Mouse (Mus musculus) limb, embryonic 11.5 days (tissue): ENCODE data around the gene Actl6b. TPM values are rescaled to one million over a fixed set of nuclear protein-coding genes. Genes with fewer than 3 reads are reported as not detected.

Source experiments
- ATAC-seq: fragments of 200-750 bp; cut with Nextera tagmentation; 2 replicates; pipeline ENCODE4 v1.8.0; 2017; ENCODE audit warnings: low read depth; ENCODE audit not compliant: insufficient number of reproducible peaks, low FRiP score, low TSS enrichment
- DNase-seq: peaks from one replicate; pipeline ENCODE4 v3.0.0-alpha.2; 2015; ENCODE audit warnings: low spot score
- H3K27ac ChIP-seq: fragments of 300-500 bp; sonication (generic); replicated peaks from 2 replicates; pipeline ENCODE4 v1.5.1; 2014; ENCODE audit warnings: low read depth, mild to moderate bottlenecking, low read length
- H3K27me3 ChIP-seq: fragments of 300-500 bp; sonication (generic); 2 replicates; pipeline ENCODE4 v1.6.1; 2014; ENCODE audit warnings: mild to moderate bottlenecking, low read length, mixed read lengths; ENCODE audit not compliant: control insufficient read depth, insufficient read depth
- H3K36me3 ChIP-seq: fragments of 300-500 bp; sonication (generic); 2 replicates; pipeline ENCODE4 v1.6.1; 2014; ENCODE audit warnings: mild to moderate bottlenecking, low read length, moderate library complexity, mixed read lengths; ENCODE audit not compliant: control insufficient read depth, insufficient read depth
- H3K4me1 ChIP-seq: fragments of 300-500 bp; sonication (generic); 2 replicates; pipeline ENCODE4 v1.6.1; 2014; ENCODE audit warnings: low read length, mixed read lengths; ENCODE audit not compliant: control insufficient read depth, insufficient read depth
- H3K4me2 ChIP-seq: fragments of 300-500 bp; sonication (generic); 2 replicates; pipeline ENCODE4 v1.6.1; 2014; ENCODE audit warnings: low read depth, mild to moderate bottlenecking, moderate library complexity; ENCODE audit not compliant: severe bottlenecking
- H3K4me3 ChIP-seq: fragments of 300-500 bp; sonication (generic); 2 replicates; pipeline ENCODE4 v1.5.1; 2014; ENCODE audit warnings: low read depth, low read length
- H3K9ac ChIP-seq: fragments of 300-500 bp; sonication (generic); 2 replicates; pipeline ENCODE4 v1.6.1; 2014; ENCODE audit warnings: mild to moderate bottlenecking, low read length
- H3K9me3 ChIP-seq: fragments of 300-500 bp; sonication (generic); 2 replicates; pipeline ENCODE4 v1.6.1; 2016; ENCODE audit warnings: low read length; ENCODE audit not compliant: control insufficient read depth
- WGBS: fragments of 180-500 bp; shearing (Covaris S2); extraction: QIAGEN DNeasy Blood & Tissue Kit; methylation state at CpG from one replicate; pipeline ENCODE4 v1.1.7; 2014; 5-methylcytosine and 5-hydroxymethylcytosine counted together
- polyA plus RNA-seq: library from polyadenylated mRNA; unstranded; fragments of >200 nt; fragmentation: Nextera tagmentation; extraction: Ambion mirVana; gene quantifications from 2 replicates; pipeline ENCODE4 v1.2.1, GENCODE M21; 2014

Actl6b gene
- polyA plus RNA-seq, 1 experiment from 2014 or later: not detected

DNA sequence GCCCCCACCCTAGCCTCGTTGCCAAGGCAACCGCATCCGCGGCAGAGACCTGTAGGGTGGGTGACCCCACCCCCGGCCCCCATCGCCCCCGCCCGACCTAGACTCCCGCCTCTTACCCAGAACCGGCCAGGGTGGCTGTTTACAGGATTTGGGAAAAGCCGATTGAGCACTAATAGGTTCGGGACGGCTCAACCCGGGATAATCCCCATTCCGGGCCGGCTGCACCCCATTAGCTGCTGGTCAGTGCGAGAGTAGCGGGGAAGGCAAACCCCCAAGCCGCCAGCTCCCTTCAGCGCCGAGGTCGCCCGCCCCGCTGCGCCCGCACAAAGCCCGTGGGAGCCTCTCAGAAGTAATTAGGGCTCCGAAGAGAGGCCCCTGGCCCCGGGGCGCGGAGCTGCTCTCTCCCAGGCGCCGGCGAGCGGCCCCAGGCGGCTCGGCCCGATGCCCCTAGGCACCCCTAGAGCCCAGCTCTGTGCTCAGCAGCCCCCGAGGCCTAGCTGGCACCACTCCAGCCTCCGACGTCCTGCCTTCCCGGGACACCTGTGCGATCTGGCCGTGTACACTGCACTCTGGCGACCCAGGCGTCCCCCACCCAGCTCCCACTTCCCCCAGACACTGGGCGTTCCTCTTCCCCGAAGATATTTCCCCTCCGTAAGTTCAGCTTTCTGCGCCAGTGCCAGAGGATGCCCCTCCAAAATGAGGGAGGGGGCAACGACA is 21.7 kb upstream of the Actl6b start:
- peaks cover 11% of the 10 kb centered on the region for H3K4me1 ChIP-seq
- H3K27ac ChIP-seq: peak overlapping the region; percentile 83
- peak overlapping the region; percentile 84 for H3K9ac ChIP-seq
- DNase-seq (peak; percentile 82), ATAC-seq (no peak; the same call in 1 of the 2 replicates)
- peak overlapping the region; percentile 81 for H3K4me3 ChIP-seq
- under 1% methylated on average over 45 of the region's 51 CpGs for WGBS
- H3K9me3 ChIP-seq: no peaks in the 10 kb centered on the region
- peaks cover 17% of the 10 kb centered on the region; the same call in 1 of the 2 replicates for H3K36me3 ChIP-seq
- no peaks in the 10 kb centered on the region for H3K27me3 ChIP-seq
- H3K4me2 ChIP-seq: peak overlapping the region; percentile 95

DNA sequence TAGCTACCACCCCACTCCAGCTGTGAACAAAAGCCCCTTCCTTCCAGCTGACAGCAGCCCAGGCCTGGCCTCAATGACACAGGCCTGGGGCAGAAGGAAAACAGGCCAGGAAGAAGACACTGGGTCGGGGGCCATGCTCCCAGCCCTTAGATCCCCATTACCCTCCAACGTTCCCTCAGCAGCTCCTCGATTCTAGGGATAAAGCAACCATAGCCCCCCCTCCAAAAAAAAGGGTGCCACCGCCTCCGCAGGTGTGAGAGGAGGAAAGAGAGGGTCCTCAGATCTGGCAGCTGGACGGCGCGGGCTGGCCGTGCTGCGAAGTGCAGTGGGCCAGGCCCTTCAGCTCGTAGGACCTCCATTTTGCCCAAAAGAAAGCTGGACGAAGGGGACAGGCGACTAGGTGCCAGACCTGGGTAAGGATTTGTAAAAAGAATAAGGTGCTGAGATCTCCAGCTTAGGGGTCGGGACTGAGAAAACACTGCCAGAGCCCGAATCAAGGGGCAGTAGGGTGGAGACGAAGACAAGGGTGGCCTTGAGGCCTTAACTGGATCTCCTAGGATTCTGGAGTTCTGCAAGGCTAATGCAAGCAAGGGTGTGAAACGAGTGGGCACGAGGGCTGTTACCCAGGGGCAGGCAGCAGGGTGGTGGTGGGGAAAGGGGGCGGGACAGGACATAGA is 21.0 kb upstream of the Actl6b start:
- no peak for ATAC-seq
- Histone ChIP-seq H3K27me3 (no peaks in the 10 kb centered on the region), H3K36me3 (peaks cover 17% of the 10 kb centered on the region; the same call in 1 of the 2 replicates), H3K4me1 (peaks cover 10% of the 10 kb centered on the region), H3K27ac (peak overlapping the region; percentile 83), H3K4me3 (peak overlapping the region; percentile 81), H3K9me3 (no peaks in the 10 kb centered on the region), H3K9ac (peak overlapping the region; percentile 84), H3K4me2 (peak overlapping the region; percentile 95)
- WGBS: 1% methylated on average over 19 of the region's 19 CpGs
- peak; percentile 48 for DNase-seq

DNA sequence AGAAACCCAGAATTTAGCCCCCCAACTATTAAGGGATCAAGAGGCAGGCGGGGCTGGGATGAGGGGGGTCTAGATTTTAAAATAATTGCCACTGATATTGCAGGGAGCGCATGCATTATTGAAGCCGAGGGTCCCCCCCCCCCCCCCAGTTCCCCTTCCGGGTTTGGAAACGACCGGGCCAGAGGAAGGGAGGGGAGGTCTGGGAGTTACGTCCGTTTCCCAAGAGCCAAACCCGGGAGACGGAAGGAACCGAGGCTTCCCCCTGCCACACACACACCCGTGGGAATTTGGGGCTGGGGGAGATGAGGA is 20.6 kb upstream of the Actl6b start:
- Histone ChIP-seq H3K27ac (peak overlapping the region; percentile 83), H3K4me1 (peaks cover 8% of the 10 kb centered on the region), H3K9me3 (no peaks in the 10 kb centered on the region), H3K4me2 (peak overlapping the region; percentile 95), H3K27me3 (no peaks in the 10 kb centered on the region), H3K4me3 (peak overlapping the region; percentile 81), H3K36me3 (peaks cover 15% of the 10 kb centered on the region; the same call in 1 of the 2 replicates), H3K9ac (peak overlapping the region; percentile 84)
- DNase-seq (no peak), ATAC-seq (peak; percentile 6; the same call in 1 of the 2 replicates)
- WGBS: 0% methylated on average over 11 of the region's 12 CpGs

DNA sequence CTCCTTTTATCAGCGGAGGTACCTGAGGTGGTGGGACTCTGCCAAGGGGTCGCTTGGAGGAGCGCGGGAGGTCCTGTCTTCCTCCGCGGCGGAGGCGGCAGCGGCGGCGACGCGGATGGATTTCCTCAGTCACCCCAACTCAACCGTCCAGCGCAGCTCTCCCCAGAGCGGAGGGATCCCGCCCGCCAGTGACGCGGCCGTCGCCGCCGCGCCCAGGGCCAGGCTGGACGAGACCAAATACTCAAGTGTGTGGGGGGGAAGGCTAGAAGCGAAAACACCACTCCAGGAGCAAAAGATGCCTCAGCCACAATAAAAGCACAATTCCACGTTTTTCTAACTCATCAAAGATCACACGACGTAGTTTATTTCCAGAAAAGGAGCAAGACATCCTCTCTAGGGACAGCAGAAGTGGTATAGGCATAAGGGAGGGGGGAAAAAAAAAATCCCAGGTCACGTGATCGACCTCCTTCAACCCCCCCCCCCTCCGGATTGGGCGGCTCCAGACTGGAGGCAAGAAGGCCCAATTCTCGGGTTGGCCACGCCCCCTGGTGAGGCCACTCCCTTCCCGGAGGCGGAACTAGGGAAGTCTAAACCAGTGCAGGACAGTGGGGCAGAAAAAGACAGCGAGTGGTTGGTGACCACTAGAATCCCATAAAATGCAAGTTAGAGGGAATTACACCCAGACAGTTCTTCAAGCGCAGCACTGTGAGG is 20.0 kb upstream of the Actl6b start, which contains the start of the genes Epo and Gnb2:
Gene Epo (minus strand): TSS at position 126 of the 711 bp plus-strand sequence.
Gene Gnb2 (minus strand): TSS at position 394 of the 711 bp plus-strand sequence.
- DNase-seq (peak; percentile 98), ATAC-seq (peak; percentile 79; the same call in 1 of the 2 replicates)
- Histone ChIP-seq H3K9me3 (no peaks in the 10 kb centered on the region), H3K27ac (peak within 1 kb of the TSS; percentile 83), H3K27me3 (no peaks in the 10 kb centered on the region), H3K9ac (peak within 1 kb of the TSS; percentile 84), H3K4me1 (peaks cover 8% of the 10 kb centered on the region), H3K4me3 (peak within 1 kb of the TSS; percentile 81), H3K36me3 (peaks cover 12% of the 10 kb centered on the region; the same call in 1 of the 2 replicates), H3K4me2 (peak within 1 kb of the TSS; percentile 95)
- WGBS: 0% methylated on average over 39 of the region's 40 CpGs

DNA sequence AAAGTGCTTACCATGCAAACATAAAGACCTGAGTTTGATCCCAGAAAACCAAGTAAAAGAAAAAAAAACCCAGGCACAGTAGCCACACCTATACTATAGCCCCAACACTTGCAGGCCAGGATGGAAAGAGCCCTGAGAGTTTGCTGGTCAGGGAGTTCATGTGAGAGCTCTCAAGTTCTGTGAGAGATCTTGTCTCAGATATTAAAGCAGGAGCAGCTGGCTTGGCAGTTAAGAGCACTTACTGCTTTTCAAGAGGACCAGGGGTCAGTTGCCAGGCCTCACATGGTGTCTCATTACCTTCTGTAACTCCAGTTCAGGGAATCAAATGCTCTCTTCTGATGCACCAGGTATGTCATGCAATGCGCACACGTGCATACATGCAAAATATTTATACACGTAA is 18.6 kb upstream of the Actl6b start:
- WGBS: 95% methylated on average over 3 of the region's 3 CpGs
- H3K4me3 ChIP-seq: no peak overlapping the region
- no peak overlapping the region for H3K4me2 ChIP-seq
- H3K9ac ChIP-seq: no peak overlapping the region
- H3K9me3 ChIP-seq: no peaks in the 10 kb centered on the region
- ATAC-seq (no peak), DNase-seq (no peak)
- peaks cover 8% of the 10 kb centered on the region for H3K4me1 ChIP-seq
- no peak overlapping the region for H3K27ac ChIP-seq
- no peaks in the 10 kb centered on the region for H3K36me3 ChIP-seq
- no peaks in the 10 kb centered on the region for H3K27me3 ChIP-seq

DNA sequence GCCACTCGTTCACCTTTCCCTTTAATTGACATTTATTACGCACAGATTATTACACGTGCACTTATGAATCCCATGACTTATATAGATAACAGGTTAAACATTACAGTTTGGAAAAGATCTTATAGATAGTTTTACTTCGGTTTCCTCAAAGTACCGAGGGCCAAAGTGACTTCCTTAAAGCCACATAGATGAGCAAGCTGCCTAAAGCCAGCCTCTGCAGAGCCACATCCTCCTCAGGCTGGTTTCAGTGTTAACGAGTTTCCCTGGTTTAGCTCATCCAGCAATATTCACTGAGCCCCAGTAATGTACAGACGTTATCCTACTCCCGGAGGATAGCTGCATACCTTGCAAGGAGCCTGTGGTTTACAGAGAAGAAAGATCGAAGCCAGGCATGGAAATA is 18.0 kb upstream of the Actl6b start:
- DNase-seq: no peak
- H3K9ac ChIP-seq: no peak overlapping the region
- no peak overlapping the region for H3K4me2 ChIP-seq
- WGBS: 86% methylated on average over 9 of the region's 9 CpGs
- no peak overlapping the region for H3K27ac ChIP-seq
- no peaks in the 10 kb centered on the region for H3K36me3 ChIP-seq
- no peak for ATAC-seq
- H3K9me3 ChIP-seq: no peaks in the 10 kb centered on the region
- peaks cover 4% of the 10 kb centered on the region for H3K4me1 ChIP-seq
- H3K27me3 ChIP-seq: no peaks in the 10 kb centered on the region
- no peak overlapping the region for H3K4me3 ChIP-seq

DNA sequence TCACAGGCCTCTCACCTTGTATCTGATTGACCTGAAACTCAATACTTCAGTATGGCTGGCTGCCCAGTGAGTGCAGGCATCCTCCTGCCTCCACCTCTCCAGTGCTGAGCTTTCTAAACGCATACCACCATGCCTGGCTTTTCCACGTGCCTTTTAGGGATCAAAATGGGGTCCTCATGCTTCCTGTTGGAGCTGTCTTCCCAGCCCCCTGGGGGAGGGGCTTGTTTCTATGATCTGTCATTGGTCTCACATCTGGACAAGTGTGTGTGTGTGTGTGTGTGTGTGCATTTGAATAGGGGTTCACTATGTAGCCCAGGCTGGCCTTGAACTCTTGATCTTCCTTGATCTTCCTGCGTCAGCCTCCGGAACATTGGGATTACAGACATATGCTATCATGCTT is 15.9 kb upstream of the Actl6b start:
- no peak overlapping the region for H3K27ac ChIP-seq
- H3K9ac ChIP-seq: no peak overlapping the region
- H3K27me3 ChIP-seq: no peaks in the 10 kb centered on the region
- DNase-seq (no peak), ATAC-seq (no peak)
- H3K4me3 ChIP-seq: no peak overlapping the region
- no peak overlapping the region for H3K4me2 ChIP-seq
- H3K36me3 ChIP-seq: no peaks in the 10 kb centered on the region
- no peaks in the 10 kb centered on the region for H3K9me3 ChIP-seq
- no peaks in the 10 kb centered on the region for H3K4me1 ChIP-seq
- 58% methylated on average over 4 of the region's 4 CpGs for WGBS

DNA sequence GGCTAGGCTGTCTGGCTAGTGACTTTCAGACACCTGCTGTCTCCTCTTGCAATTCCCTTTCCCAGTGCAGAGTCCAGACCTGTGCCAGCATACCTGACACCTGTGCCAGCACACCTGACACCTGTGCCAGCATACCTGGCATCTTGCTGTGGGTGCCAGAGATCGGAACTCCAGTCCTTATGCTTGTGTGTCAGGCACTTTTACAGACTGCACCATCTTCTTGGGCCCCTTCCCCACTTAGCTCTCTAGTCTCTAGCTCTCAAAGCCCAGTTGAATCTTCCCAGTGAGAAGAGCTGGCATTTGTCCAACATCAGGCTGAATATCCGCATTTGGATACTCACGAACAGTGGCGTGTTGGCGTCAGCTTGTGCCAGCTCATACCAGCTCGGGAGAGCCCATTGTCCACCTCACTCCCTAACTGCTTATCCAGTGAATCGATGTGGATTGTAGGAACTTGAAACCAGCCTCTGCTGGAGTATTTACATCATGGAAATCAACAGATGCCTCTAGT is 14.0 kb upstream of the Actl6b start:
- WGBS: 73% methylated on average over 7 of the region's 7 CpGs
- H3K9ac ChIP-seq: no peak overlapping the region
- H3K9me3 ChIP-seq: no peaks in the 10 kb centered on the region
- no peaks in the 10 kb centered on the region for H3K27me3 ChIP-seq
- no peak overlapping the region for H3K27ac ChIP-seq
- H3K4me1 ChIP-seq: no peaks in the 10 kb centered on the region
- H3K36me3 ChIP-seq: no peaks in the 10 kb centered on the region
- H3K4me3 ChIP-seq: no peak overlapping the region
- no peak for ATAC-seq
- H3K4me2 ChIP-seq: no peak overlapping the region
- no peak for DNase-seq
